Mouse (Mus musculus): ENCODE results near the gene Zfp64.

Zfp64 gene

DNA sequence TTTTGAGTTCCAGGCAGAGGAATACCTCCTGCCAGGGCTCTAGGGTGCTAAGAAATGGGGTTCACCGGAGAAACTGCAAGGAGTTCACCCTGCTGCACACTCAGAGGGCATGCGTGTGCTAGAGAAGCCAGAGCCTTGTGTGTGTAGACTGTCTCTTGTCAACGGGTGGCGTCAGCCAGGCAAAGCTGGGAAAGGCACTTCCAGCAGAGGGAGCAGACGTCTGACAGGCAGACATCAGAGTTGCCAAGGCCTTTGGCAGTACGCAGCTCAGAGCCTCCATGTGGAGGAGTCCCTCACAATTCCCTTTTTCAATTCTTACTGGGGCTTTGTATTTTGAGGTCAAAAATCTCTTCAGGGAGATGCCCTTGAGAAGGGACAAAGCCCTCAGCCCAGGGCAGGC is 6.9 kb downstream of the Zfp64 start:
- DNase-seq (ENCODE audit: low spot score in 2 of 2): no peak

DNA sequence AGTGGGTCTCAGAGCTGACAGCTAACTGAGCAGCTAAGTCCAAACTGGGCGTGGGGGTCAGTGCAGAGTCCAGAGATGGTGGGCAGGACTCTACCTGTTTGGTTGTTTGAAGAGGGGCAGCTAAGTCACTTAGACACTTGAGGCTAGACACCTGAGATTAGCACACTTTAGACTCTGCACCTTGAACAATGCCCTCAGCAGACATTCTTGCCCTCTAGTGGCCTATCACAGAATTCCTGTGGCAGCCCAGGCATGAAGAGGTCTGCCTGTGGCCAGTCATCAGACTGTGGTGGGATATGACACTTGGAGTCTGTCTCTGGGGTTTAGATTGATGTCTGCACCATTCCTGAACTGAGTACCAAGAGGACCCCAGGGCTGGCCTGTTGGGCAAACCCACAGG is 7.7 kb downstream of the Zfp64 start:
- no peak for DNase-seq (ENCODE audit: low spot score in 2 of 2)

DNA sequence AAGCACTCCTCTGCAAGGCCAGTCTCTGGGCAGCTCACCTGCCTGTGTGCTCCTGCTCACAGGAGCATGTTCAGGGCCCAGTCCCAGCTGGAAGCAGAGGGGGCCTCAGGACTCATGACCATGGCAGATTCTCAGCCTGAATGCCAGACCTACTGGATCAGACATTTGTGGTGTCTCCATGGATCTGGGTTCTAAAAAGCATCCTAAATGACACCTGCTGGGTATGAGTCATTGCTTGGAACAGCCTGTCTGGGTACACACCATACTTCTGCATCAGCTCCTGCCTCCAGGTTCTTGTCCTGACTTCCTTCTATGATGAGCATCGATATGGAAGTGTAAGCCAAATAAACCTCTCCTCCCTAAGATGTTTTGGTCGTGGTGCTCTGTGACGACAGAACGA is 11.4 kb downstream of the Zfp64 start:
- no peak for DNase-seq (ENCODE audit: low spot score in 2 of 2)

DNA sequence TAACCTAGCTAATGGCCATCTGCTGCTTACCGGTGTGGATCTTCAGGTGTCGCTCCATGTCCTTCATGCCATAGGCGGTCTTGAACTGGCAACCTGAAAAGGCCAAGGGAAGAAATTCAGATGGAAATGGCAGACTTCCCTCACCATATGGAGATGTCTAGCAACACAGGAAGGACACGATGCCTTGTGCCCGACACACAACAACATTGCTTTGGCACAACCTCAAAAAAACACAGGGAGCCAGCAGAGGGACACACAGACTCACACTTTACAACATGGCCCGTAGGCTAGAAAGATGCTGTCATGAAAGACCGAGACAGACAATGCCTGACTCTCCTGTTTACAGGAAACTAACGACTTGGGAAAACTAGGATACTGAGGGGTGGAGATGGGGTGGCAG is 15.4 kb downstream of the Zfp64 start:
- DNase-seq (ENCODE audit: low spot score in 2 of 2): no peak

GRCm38 (mm10) chr2:168939261-168939933 is 16.0 kb downstream of the Zfp64 start:
- no peak for DNase-seq (ENCODE audit: low spot score in 2 of 2)

DNA sequence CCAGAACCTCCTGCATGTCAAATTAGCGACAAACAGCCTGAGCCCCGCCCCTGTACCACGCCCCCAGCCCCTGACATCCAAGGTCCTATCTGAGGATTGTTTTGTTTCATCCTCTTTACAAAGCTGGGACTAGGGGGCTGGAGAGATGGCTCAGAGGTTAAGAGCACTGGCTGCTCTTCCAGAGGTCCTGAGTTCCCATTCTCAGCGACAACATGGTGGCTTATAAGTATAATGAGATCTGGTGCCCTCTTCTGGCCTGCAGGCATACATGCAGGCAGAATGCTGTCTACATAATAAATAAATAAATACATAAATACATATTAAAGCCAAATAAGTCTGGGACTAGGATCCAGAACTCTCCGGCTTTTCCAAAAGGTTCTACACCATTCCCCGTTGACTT is 18.5 kb downstream of the Zfp64 start:
- no peak for DNase-seq (ENCODE audit: low spot score in 2 of 2)

DNA sequence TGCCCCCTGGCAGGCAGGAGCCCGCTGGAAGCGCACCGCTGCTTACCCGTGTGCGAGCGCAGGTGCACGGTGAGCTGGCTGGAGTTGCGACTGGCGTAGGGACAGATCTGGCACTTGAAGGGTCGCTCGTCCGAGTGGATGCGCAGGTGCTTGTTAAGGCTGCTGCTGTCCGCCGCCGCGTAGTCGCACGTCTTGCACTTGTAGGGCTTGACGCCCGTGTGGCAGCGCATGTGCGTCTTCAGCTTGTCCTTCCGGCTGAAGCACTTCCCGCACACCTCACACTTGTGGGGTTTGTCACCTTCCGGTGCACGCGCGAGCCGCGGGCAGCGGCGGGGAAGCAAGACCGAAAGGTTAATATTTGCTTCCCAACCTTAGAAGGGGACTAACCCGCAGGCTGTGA is 20.2 kb downstream of the Zfp64 start:
- no peak for DNase-seq (ENCODE audit: low spot score in 2 of 2)

DNA sequence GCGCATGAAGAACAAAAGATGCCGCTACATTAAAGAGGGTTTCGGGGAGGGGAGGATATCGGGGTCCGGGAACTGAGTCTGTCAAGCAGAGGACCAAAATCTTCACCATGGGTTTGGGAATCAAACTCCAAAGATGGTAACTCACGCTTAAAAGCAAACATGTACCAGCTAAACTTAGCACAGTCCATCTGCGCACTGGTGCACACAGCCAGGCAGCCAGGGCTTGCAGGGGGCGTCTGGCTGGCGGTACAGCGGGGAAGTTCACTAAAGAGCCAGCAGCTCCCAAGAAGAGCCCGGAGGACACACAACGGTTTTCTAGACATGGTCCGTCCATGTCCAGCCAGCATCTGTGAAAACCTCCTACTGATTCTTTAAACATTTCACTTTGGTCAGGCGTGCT is 23.7 kb downstream of the Zfp64 start:
- DNase-seq (ENCODE audit: low spot score in 2 of 2): no peak

DNA sequence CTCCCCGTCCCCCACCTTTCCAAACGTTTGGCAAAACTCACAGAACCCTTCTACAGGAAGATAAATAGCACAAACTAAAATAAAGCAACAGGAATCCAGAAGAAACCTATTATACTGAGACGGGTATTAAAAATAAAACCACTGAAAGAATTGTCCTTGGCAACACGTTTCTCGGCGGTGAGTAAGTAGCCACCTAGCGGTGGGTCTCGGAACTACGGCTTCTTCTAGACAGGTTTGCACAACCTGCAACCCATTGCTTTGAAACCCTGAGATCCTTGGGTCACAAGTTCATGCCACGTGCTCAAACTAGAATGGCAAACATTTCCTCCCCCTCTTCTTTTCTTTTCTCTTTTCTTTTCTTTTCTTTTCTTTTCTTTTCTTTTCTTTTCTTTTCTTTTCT is 25.7 kb downstream of the Zfp64 start:
- peak; percentile 32 to 52 for DNase-seq (ENCODE audit: low spot score in 2 of 2)

GRCm38 (mm10) chr2:168927401-168927800 is 28.0 kb downstream of the Zfp64 start:
- no peak for DNase-seq (ENCODE audit: low spot score in 2 of 2)

GRCm38 (mm10) chr2:168926257-168926810 is 29.1 kb downstream of the Zfp64 start:
- no peak for DNase-seq (ENCODE audit: low spot score in 2 of 2)

DNA sequence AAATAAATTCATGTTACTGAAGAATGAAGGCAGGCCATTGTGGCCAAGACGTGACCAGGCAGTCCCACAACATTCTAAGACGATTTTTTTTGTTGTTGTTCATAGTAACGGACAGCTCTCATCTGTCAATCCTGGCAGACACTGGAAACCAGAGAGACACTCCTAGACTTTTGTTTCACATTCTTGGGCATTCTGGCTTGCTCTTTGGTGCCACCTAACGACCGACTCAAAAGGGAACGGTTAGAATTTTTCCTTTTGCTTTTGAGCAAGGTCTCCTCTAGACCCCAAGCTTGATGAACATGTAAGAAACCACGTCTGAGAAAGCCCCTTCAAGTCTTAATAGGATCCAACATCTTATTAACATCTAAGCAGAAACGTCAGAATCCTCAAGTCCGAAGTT is 31.7 kb downstream of the Zfp64 start:
- DNase-seq (ENCODE audit: low spot score in 2 of 2): no peak

DNA sequence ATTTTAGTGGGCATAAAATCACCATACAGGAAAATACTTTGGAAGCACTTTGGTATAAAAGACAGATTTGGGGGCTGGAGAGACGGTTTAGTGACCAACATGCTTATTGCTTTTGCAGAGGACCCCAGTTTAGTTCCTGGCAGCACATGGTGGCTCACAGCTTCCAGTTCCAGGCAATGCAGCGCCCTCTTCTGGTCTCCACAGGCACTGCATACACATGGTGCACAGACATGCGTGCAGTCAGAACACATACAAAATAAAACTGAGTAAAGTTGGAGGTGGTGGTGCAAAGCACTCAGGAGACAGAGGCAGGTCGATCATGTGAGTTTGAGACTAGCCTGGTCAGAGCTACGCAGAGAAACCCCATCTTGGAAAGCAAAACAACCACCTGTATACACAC is 32.9 kb downstream of the Zfp64 start:
- DNase-seq (ENCODE audit: low spot score in 2 of 2): no peak

DNA sequence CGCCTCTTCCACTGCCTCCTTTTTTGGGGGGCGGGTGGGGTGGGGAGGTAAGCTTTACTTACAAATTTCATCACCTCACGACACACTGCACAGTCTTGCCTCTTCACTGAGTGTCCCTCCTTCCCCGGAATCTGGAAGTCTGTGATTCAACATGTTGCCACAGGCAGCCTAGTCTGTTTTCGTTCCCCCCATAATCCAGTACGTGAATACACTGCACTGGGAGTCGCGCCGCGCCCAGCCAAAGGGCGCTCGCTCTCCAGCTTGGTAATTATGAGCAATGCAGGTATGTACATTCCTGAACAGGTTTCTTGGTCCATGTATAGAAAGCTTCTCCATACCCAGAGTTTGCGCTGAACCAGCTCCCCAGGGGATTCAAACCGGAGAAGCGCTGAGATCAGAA is 35.4 kb downstream of the Zfp64 start:
- DNase-seq (ENCODE audit: low spot score in 2 of 2): no peak

DNA sequence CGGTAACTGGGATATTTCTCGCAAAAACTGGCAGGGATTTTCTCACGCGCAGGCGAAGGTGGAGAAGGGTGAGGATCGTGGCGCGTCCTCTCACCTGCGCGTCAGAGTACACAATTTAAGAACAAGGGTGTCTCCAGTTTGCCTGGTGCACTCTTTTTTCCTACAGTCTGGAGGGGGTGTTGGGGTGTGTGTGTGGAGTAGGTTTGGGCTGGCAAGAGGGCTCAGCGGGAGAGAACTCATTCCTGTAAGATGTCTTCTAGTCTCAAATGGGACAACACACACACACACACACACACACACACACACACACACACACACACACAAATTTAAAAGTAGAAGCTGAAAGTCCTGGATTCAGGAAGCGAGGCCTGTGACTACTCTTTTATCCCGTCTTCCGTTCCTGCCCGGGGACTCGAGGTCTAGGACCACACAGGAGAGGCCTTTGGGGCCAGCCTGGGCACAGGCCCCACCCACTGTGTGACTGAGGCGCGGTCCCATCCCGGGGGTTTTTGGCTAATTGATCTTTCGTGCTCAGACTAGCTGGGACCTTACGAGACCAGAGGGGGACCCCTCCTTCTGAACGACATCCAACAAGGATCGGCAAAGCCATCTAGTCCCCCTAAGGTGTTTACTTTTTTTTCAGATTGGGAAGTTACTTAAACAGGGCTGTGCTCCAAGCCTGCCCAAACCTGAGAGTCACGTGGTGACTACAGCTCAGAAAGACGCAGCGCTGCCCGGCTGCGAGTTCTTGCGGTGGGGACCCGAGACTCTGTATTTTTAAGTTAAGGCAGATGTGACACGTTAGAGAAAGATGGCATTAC is 42.3 kb downstream of the Zfp64 start:
- DNase-seq (ENCODE audit: low spot score in 2 of 2): no peak

DNA sequence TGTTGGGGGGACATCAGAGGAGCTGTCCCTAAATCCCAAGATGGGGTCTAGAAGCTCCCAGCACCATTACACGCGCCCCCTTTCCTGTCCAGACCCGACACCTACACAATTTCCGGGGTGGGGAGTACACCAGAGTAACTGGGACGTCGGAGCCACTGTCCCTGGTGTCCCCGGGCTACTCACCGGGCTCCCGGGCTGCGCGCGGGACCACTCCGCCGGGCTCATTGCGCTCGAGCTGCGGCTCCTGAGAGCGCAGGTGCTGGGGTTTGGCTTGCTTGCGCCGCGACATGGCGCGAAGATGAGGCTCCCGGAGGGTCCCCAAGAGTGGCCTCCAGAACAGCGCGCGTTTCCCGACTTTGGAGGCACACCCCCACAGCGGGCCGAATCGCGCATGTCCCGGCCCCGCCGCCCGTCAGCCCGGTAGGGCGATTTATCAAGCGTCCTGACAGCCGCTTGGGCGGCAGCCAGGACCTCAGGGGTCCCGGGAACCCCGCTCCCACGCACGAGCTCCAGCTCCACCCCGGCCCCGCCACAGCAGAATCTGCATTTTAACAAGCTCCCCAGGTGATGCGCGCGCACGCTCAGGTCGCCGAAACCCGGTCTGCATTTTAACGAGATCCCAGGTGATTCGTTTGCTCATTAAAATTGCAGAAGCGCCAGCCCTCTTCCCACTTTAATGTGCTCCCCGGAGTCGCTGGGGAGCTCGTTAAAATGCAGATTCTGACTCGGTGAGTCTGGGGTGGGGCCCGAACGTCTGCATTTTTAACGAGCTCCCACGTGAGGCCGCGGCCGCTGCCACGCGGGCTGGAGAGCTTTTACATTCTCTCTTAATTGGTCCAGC is 43.1 kb downstream of the Zfp64 start:
- DNase-seq (ENCODE audit: low spot score in 2 of 2): no peak

DNA sequence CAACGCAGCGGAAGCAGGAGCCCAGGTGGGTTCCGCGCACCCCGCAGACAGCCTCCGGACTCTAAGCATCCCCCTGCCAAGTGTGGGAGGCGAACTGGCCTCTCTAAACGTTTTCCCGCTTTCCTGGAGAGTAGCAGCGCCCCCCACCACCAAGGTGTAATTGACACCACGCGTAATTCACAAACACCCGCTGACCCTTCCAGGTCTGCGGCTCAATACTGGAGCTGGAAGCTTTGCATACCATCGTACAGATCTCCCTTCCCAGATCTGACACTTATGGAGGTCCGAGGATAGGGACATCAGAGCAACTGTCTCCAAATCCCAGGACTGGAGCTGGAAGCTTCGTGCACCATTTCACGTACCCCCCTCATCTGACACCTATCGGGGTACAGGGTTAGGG is 43.9 kb downstream of the Zfp64 start:
- no peak for DNase-seq (ENCODE audit: low spot score in 2 of 2)

GRCm38 (mm10) chr2:168906022-168906421 is 49.4 kb downstream of the Zfp64 start:
- DNase-seq (ENCODE audit: low spot score in 2 of 2): no peak

GRCm38 (mm10) chr2:168904846-168905245 is 50.5 kb downstream of the Zfp64 start:
- no peak for DNase-seq (ENCODE audit: low spot score in 2 of 2)

- DNase-seq (ENCODE audit: low spot score in 2 of 2): peak; percentile 20 to 30
Observed at GRCm38 (mm10) chr2:168904188-168904587, 51.2 kb downstream of the Zfp64 start.

DNA sequence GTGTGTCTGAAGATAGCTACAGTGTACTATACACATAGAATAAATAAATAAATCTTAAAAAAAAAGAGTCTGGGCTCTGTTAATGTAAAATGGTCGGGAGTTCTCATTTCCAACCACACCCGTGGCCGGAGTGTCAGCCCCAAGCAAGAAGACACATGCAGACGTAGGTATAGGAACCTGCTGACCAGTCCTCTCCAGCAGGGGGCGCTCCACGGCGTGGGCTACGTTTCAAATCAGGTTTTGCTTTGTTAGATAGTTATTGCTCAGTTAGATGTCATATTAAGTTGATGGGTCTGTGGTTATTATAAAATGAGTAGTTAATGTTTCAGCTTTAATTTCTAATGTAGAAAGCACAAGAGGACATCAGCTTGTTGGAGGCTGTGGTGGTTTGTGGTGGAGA is 52.8 kb downstream of the Zfp64 start:
- peak; percentile 42 to 52 for DNase-seq (ENCODE audit: low spot score in 2 of 2)

- no peak for DNase-seq (ENCODE audit: low spot score in 2 of 2)
Observed at GRCm38 (mm10) chr2:168897906-168898305, 57.5 kb downstream of the Zfp64 start.

Data from natural killer cell, adult 2 months (primary cell).